Mouse (Mus musculus) forebrain, embryonic 13.5 days (tissue): ENCODE results near the gene Olfr487. TPM values are rescaled to one million over a fixed set of nuclear protein-coding genes. Genes with fewer than 3 reads are reported as not detected.
"Not testable (repeated sequence)": the region's sequence is repeated elsewhere in the genome, so short reads cannot be mapped to it uniquely, and the experiment has no call there.

Experiments
- ATAC-seq: fragments of 200-750 bp; cut with Nextera tagmentation; 2 replicates; pipeline ENCODE4 v1.8.0; 2017
- H3K27ac ChIP-seq: fragments of 300-500 bp; sonication (generic); 2 replicates; pipeline ENCODE4 v1.5.1; 2015; ENCODE audit warnings: inconsistent platforms, mild to moderate bottlenecking, moderate library complexity
- H3K27me3 ChIP-seq: fragments of 300-500 bp; sonication (generic); 2 replicates; pipeline ENCODE4 v1.6.1; 2015; ENCODE audit warnings: mild to moderate bottlenecking, inconsistent platforms
- H3K36me3 ChIP-seq: fragments of 300-500 bp; sonication (generic); 2 replicates; pipeline ENCODE4 v1.6.1; 2015; ENCODE audit warnings: mild to moderate bottlenecking, inconsistent platforms; ENCODE audit not compliant: poor library complexity, severe bottlenecking
- H3K4me1 ChIP-seq: fragments of 300-500 bp; sonication (generic); 2 replicates; pipeline ENCODE4 v1.6.1; 2015; ENCODE audit warnings: inconsistent platforms
- H3K4me2 ChIP-seq: fragments of 300-500 bp; sonication (generic); 2 replicates; pipeline ENCODE4 v1.6.1; 2015; ENCODE audit warnings: inconsistent platforms, mild to moderate bottlenecking, moderate library complexity
- H3K4me3 ChIP-seq: fragments of 300-500 bp; sonication (generic); 2 replicates; pipeline ENCODE4 v1.5.1; 2015; ENCODE audit warnings: mild to moderate bottlenecking, inconsistent platforms
- H3K9ac ChIP-seq: fragments of 300-500 bp; sonication (generic); 2 replicates; pipeline ENCODE4 v1.6.1; 2015; ENCODE audit warnings: mild to moderate bottlenecking, inconsistent platforms
- H3K9me3 ChIP-seq: fragments of 300-500 bp; sonication (generic); replicated peaks from 2 replicates; pipeline ENCODE4 v1.6.1; 2016; ENCODE audit warnings: inconsistent platforms
- WGBS: fragments of 180-500 bp; shearing (Covaris S2); methylation state at CpG from one replicate; pipeline ENCODE4 v1.1.7; 2015; 5-methylcytosine and 5-hydroxymethylcytosine counted together
- polyA plus RNA-seq: library from polyadenylated mRNA; unstranded; fragments of >200 nt; fragmentation: Nextera tagmentation; extraction: Ambion mirVana; gene quantifications from 2 replicates; pipeline ENCODE4 v1.2.1, GENCODE M21; 2015

Olfr487 gene
- polyA plus RNA-seq: not detected in 2 replicates

DNA sequence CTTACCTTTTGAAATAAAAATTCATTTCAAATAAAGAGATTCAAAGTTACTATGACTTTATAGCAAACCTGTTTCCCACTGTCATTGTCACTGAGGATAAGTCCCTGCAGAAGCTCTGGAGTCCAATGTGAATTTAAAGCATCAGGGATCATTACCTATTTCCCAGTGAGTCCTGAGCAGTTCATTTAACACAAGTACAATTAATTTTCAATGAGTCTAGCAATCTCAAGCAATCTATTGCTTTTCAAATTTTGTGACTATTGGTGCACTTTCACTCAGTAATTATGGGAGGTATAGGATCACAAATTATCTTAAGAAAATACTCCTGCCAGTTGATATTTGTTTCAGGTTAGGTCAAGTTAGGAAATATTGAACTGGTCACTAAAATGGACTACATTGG lies at the start of gene Olfr487:
Gene Olfr487, minus strand, starts transcription at position 101 of the 400 bp plus-strand sequence.
- ATAC-seq, H3K4me1 ChIP-seq, H3K27me3 ChIP-seq, H3K9ac ChIP-seq, H3K9me3 ChIP-seq, H3K36me3 ChIP-seq, H3K27ac ChIP-seq, H3K4me3 ChIP-seq, H3K4me2 ChIP-seq: not testable (repeated sequence)

DNA sequence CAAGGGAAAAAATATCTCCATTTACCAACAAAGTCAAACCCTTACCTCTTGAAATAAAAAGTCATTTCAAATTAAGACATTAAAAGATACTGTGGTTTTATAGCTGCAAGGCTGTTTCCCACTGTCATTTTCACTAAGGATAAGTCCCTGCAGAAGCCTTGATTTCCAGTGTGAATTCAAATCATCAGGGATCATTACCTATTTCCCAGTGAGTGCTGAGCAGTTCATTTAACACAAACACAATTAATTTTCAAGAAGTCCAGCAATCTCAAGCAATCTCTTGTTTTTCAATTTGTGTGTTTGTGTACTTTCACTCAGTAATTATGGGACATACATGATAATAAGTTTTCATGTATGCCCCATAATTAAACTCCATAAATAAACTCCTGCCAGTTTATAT lies 43.8 kb upstream of the Olfr487 start, which contains the start of gene Olfr488:
Gene Olfr488, minus strand, starts transcription at position 101 of the 400 bp plus-strand sequence.
- Histone ChIP-seq H3K27me3 (no peaks in the 10 kb centered on the region), H3K27ac (no peak within 1 kb of the TSS), H3K36me3 (no peaks in the 10 kb centered on the region), H3K9ac (no peak within 1 kb of the TSS), H3K4me1 (no peaks in the 10 kb centered on the region), H3K4me3 (no peak within 1 kb of the TSS), H3K4me2 (no peak within 1 kb of the TSS), H3K9me3 (no peaks in the 10 kb centered on the region)
- ATAC-seq: no peak

DNA sequence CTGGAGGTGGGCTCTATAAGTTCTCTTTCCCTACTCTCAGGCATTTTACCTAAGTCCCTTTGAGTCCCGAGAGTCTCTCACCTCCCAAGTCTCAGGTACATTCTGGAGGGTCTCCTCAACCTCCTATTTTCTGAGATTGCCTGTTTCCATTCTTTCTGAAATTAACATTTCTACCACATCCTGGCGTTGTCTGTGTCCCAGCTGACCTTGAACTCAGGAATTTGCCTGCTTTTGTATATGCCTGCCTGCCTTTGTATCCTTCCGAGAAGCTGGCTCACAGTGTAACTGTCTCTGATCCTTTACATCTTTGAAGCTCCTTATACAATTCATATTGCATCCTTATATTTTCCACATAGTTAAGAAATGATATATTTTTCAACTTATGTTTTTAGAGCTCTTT lies 19.1 kb upstream of the Olfr487 start:
- H3K4me2 ChIP-seq: no peak overlapping the region
- WGBS: 76% methylated on average over 3 of the region's 3 CpGs
- H3K27me3 ChIP-seq: no peaks in the 10 kb centered on the region

DNA sequence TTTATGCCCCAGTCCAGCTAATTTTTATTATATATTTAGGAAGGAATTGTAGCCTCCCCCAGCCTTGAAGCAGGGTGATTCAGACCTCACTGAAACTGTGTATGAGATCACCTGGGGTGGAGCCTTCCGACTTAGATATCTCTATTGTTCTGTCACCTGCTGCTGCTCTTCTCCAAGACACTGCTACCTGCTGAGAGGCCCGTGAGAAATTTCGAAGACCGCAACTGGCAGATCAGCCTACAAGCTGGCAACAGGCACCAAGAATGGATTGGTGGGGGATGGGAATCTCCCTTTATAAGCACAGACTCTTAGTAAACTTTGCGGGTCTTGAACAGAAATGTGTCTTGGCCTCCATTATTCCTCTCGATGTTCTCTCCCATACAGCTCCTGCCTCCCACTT lies 17.5 kb downstream of the Olfr487 start:
- Histone ChIP-seq H3K9ac (no peak overlapping the region), H3K4me3 (no peak overlapping the region), H3K9me3 (no peaks in the 10 kb centered on the region), H3K27ac (no peak overlapping the region), H3K4me2 (no peak overlapping the region), H3K36me3 (no peaks in the 10 kb centered on the region), H3K4me1 (no peaks in the 10 kb centered on the region), H3K27me3 (no peaks in the 10 kb centered on the region)
- no peak for ATAC-seq
- 60% methylated on average over 6 of the region's 6 CpGs for WGBS

More for the DNA sequence above, 19.1 kb upstream of the Olfr487 start:
- no peak overlapping the region for H3K27ac ChIP-seq
- H3K9me3 ChIP-seq: no peaks in the 10 kb centered on the region
- no peak overlapping the region for H3K4me3 ChIP-seq
- no peaks in the 10 kb centered on the region for H3K4me1 ChIP-seq
- no peaks in the 10 kb centered on the region for H3K36me3 ChIP-seq
- no peak for ATAC-seq
- H3K9ac ChIP-seq: no peak overlapping the region

DNA sequence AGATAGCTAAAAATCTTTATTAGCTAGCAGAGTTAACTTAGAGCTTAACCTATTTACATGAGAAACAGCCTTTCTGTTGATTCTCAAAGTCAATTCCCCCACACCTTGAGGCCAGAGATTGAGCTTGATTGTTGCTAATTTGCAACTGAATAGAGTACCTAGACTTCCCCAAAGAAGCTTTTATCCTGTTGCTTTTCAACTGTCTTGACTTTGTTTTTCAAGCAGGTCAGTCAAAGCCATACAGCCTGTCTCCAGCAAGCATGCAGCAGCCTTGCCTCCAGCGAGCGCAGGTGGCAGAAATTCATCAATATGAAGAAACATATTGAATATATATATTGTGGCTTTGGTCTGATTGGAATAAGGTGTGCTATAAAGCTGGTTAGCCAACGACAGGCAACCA lies 18.1 kb downstream of the Olfr487 start:
- H3K27me3 ChIP-seq, H3K4me1 ChIP-seq, H3K36me3 ChIP-seq, H3K4me3 ChIP-seq, H3K9ac ChIP-seq, H3K4me2 ChIP-seq, H3K9me3 ChIP-seq, H3K27ac ChIP-seq, ATAC-seq: not testable (repeated sequence)
- 58% methylated on average over 3 of the region's 3 CpGs for WGBS

DNA sequence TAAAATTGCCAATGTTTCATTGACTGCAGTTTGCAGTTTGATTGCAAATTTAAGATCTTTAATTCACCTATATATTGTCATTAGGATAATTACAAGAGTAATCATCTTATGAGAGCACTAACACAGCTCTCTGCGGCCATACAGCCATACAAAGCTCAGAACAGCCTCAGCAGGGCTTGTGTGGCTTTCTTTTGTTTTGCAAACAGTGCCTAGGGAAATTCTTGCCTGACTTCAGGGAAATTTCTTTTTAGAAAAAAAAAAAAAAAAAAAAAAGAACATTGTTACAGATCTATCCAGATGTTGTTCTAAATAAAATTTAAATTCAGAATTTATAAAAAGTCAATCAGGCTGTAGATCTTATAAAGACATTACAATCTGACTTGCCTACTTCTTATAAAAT lies 21.7 kb downstream of the Olfr487 start:
- WGBS: 29% methylated on average over 1 of the region's 1 CpGs

DNA sequence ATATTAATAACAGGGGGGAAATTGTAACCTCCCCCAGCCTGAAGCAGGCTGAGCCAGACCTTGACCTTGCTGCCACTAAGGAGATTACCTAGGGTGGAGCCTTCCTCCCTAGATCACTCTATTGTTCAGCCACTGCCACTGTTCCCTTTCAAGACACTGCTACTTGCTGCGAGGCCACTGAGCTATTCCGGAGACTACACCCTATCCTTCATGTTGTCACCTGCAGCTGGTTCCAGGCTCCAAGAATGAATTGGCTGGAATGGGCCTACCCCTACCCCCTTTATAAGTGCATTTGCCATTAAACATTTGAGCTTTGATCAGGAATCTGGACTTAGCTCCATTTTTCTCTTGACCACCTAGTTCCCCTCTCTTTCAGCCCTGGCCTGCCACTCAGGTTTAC lies 23.2 kb downstream of the Olfr487 start:
- H3K4me2 ChIP-seq, H3K9ac ChIP-seq, H3K4me3 ChIP-seq, ATAC-seq, H3K9me3 ChIP-seq, H3K27ac ChIP-seq, H3K4me1 ChIP-seq, H3K36me3 ChIP-seq, H3K27me3 ChIP-seq: not testable (repeated sequence)
- 51% methylated on average over 2 of the region's 2 CpGs for WGBS

More for the DNA sequence above, 21.7 kb downstream of the Olfr487 start:
- not testable (repeated sequence) for H3K4me3 ChIP-seq, H3K4me2 ChIP-seq, ATAC-seq, H3K27ac ChIP-seq, H3K36me3 ChIP-seq, H3K9me3 ChIP-seq, H3K4me1 ChIP-seq, H3K9ac ChIP-seq, H3K27me3 ChIP-seq

DNA sequence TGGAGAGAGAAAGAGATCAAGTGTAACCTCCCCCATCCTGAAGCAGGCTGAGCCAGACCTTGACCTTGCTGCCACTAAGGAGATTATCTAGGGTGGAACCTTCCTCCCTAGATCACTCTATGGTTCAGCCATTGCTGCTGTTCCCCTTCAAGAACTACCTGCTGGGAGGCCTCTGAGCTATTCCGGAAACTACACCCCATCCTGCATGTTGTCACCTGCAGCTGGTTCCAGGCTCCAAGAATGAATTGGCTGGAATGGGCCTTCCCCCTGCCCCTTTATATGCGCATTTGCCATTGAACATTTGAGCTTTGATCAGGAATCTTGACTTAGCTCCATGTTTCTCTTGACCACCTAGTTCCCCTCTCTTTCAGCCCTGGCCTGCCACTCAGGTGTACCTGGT lies 29.2 kb downstream of the Olfr487 start:
- WGBS: 88% methylated on average over 2 of the region's 2 CpGs
- H3K4me2 ChIP-seq, H3K27ac ChIP-seq, H3K36me3 ChIP-seq, H3K27me3 ChIP-seq, H3K9ac ChIP-seq, H3K9me3 ChIP-seq, H3K4me1 ChIP-seq, H3K4me3 ChIP-seq, ATAC-seq: not testable (repeated sequence)

DNA sequence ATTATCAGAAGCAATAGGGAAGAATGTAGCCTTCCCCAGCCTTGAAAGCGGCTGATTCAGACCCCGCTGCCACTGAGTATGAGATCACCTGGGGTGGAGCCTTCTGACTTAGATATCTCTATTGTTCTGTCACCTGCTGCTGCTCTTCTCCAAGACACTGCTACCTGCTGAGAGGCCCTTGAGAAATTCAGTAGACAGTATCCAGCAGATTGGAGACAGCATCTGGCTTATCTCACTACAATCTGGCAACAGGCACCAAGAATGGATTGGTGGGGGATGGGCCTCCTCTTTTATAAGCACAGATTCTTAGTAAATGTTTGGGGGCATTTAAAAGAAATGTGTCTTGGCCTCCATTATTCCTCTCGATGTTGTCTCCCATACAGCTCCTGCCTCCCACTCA lies 30.0 kb downstream of the Olfr487 start:
- H3K4me3 ChIP-seq, H3K9ac ChIP-seq, H3K4me1 ChIP-seq, H3K4me2 ChIP-seq, H3K9me3 ChIP-seq, ATAC-seq, H3K36me3 ChIP-seq, H3K27ac ChIP-seq, H3K27me3 ChIP-seq: not testable (repeated sequence)
- 75% methylated on average over 3 of the region's 3 CpGs for WGBS

DNA sequence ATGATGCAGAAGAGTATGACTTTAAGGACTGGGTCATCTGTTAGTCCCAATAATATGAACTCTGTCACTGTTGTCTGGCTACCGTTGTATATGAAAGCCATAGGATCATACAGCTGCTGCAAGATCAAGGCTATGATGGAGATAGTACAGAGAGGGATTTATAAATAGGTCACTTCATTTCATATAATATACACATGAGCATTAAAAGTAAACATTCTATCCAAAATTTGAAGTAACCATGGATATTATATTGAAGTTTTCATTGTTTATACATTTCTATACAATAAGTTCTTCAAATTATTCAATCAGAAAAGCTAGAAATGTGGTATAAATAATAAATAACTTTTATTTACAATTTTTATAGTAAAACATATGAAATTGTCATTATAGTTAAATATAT lies 41.8 kb downstream of the Olfr487 start, which contains the start of gene Olfr486:
Gene Olfr486, minus strand, starts transcription at position 101 of the 400 bp plus-strand sequence.
- 92% methylated on average over 1 of the region's 1 CpGs for WGBS
- ATAC-seq, H3K27me3 ChIP-seq: not testable (repeated sequence)

DNA sequence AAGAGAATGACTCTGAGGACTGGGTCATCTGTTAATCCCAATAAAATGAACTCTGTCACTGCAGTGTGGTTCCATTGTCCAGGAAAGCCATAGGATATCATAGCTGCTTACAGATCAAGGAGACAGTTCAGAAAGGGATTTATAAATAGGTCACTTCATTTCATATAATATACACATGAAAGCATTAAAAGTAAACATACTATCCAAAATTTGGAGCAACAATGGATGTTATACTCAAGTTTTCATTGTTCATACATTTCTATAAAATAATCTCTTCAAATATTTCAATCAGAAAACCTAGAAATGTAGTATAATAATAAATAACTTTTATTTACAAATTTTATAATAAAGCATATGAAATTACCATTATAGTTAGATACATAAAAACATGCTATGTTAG lies 54.7 kb downstream of the Olfr487 start, which contains the start of gene Olfr485:
Gene Olfr485, minus strand, starts transcription at position 101 of the 400 bp plus-strand sequence.
- Histone ChIP-seq H3K4me2 (no peak within 1 kb of the TSS), H3K9me3 (no peaks in the 10 kb centered on the region), H3K36me3 (no peaks in the 10 kb centered on the region), H3K27ac (no peak within 1 kb of the TSS), H3K4me3 (no peak within 1 kb of the TSS), H3K9ac (no peak within 1 kb of the TSS), H3K27me3 (no peaks in the 10 kb centered on the region), H3K4me1 (no peaks in the 10 kb centered on the region)
- no peak for ATAC-seq

More for the DNA sequence above, 41.8 kb downstream of the Olfr487 start, which contains the start of gene Olfr486:
- not testable (repeated sequence) for H3K4me1 ChIP-seq, H3K27ac ChIP-seq, H3K4me2 ChIP-seq, H3K4me3 ChIP-seq, H3K36me3 ChIP-seq, H3K9ac ChIP-seq, H3K9me3 ChIP-seq
